ENCODE assay signal across 14 mouse cellular contexts in genomic region chr12:44451742-44452141, GRCm38 (mm10).
DNase-seq lines count a peak whose midpoint lies in the region; TF ChIP-seq lines count a peak whose summit lies in the region.
"Had no signal": no experiment of that assay in that cellular context is flagged by ENCODE, and none has a peak within 500 bp of the region (broad histone marks: within the 10 kb centered on the region; RNA-seq: fewer than 3 reads in every experiment).

No protein-coding gene starts in this region.

- intact Hi-C loops in left cerebral cortex, adult 2 months (cut with DNase I) = loop anchor here (5.0 kb wide), 1 partner anchor 119 kb away; no protein-coding TSS in a partner anchor

- peak; percentile 47 for TF ChIP-seq CTCF in left cerebral cortex, adult 2 months (IDR thresholded peaks at IDR 0.05)
- peak; percentile 26; the same call in 1 of the 2 replicates for TF ChIP-seq CTCF in E14TG2a.4 (conservative IDR thresholded peaks at IDR 0.05; ENCODE audit: low read length)

- no peaks in the 10 kb centered on the region for H3K36me3 ChIP-seq in E14TG2a.4 (ENCODE audit: insufficient read depth, low read length)
- H3K36me3 ChIP-seq in heart, embryonic 10.5 days = no peaks in the 10 kb centered on the region
- H3K36me3 ChIP-seq: hindbrain, embryonic 13.5 days; liver, embryonic 15.5 days had no signal

- WGBS in heart, embryonic 10.5 days = 57% methylated on average over 1 of the region's 1 CpGs

- H3K9me3 ChIP-seq in E14TG2a.4 (ENCODE audit: low read length) = peaks cover 10% of the 10 kb centered on the region
- no peaks in the 10 kb centered on the region for H3K9me3 ChIP-seq in heart, embryonic 10.5 days
- H3K9me3 ChIP-seq: hindbrain, embryonic 13.5 days; liver, embryonic 15.5 days had no signal

- H3K27me3 ChIP-seq in E14TG2a.4 (ENCODE audit: insufficient read depth, low read length) = no peaks in the 10 kb centered on the region
- no peaks in the 10 kb centered on the region for H3K27me3 ChIP-seq in heart, embryonic 10.5 days (ENCODE audit: insufficient read depth, poor library complexity, severe bottlenecking)
- H3K27me3 ChIP-seq: hindbrain, embryonic 13.5 days; liver, embryonic 15.5 days had no signal

- peak overlapping the region; percentile 32; the same call in 1 of the 2 replicates for H3K27ac ChIP-seq in left cerebral cortex, adult 2 months
- H3K27ac ChIP-seq in heart, embryonic 10.5 days = no peak overlapping the region
- H3K27ac ChIP-seq: hindbrain, embryonic 13.5 days; liver, embryonic 15.5 days had no signal

- no peak overlapping the region for H3K4me3 ChIP-seq in left cerebral cortex, adult 2 months
- no peak overlapping the region for H3K4me3 ChIP-seq in E14TG2a.4 (replicated peaks; ENCODE audit: low read length)
- H3K4me3 ChIP-seq in heart, embryonic 10.5 days = no peak overlapping the region
- H3K4me3 ChIP-seq: hindbrain, embryonic 13.5 days; liver, embryonic 15.5 days had no signal

- H3K4me1 ChIP-seq in E14TG2a.4 (replicated peaks; ENCODE audit: low read depth, low read length) = no peaks in the 10 kb centered on the region
- H3K4me1 ChIP-seq in heart, embryonic 10.5 days = no peaks in the 10 kb centered on the region
- H3K4me1 ChIP-seq: liver, embryonic 15.5 days had no signal

- peak; percentile 34 to 41 for DNase-seq in cerebellum, postnatal 36 days
- no peak for DNase-seq in cerebellum, adult 11-12 months
- DNase-seq in left cerebral cortex, adult 2 months (ENCODE audit: extremely low spot score in 1 of 2, low spot score in 2 of 2) = no peak
- no peak for DNase-seq in left cerebral cortex, adult 9 months (ENCODE audit: low spot score in 2 of 2)
- peak; percentile 36 for DNase-seq in kidney, postnatal 10 days
- DNase-seq in heart, embryonic 10.5 days (ENCODE audit: low spot score) = no peak
- no peak for DNase-seq in frontal cortex, postnatal 10 days (ENCODE audit: low spot score in 2 of 2)
- DNase-seq: adrenal gland, postnatal 36 days; heart, adult 18-20 months; left cerebral cortex, postnatal 4 days; retina, postnatal 1 day had no signal

Comparison
In these comparisons a context has a peak if more than half of its experiments do, and no peak if none do; other contexts are left out.
1. DNase-seq: peak in cerebellum, postnatal 36 days (2 of 2) and kidney, postnatal 10 days (single experiment); none in cerebellum, adult 11-12 months (single experiment), left cerebral cortex, adult 2 months (0 of 2), left cerebral cortex, adult 9 months (0 of 2), heart, embryonic 10.5 days (single experiment) and frontal cortex, postnatal 10 days (0 of 2).